Mouse (Mus musculus): ENCODE measurements around the gene Nrf1. TPM values are rescaled to one million over a fixed set of nuclear protein-coding genes. Genes with fewer than 3 reads are reported as not detected.

Gene Nrf1
- polyA plus RNA-seq, 1 experiment = 2.9 TPM

GRCm38 (mm10) chr6:30062544-30062943 is 14.8 kb downstream of the Nrf1 start:
- H3K9me3 ChIP-seq (ENCODE audit: control insufficient read depth, low read length) = no peaks in the 10 kb centered on the region
- H3K27me3 ChIP-seq (ENCODE audit: control insufficient read depth) = no peaks in the 10 kb centered on the region
- H3K4me3 ChIP-seq (replicated peaks) = no peak overlapping the region
- H3K4me1 ChIP-seq (ENCODE audit: control insufficient read depth) = peaks cover 6% of the 10 kb centered on the region
- peaks cover 16% of the 10 kb centered on the region for H3K36me3 ChIP-seq (ENCODE audit: control insufficient read depth)
- TF ChIP-seq TAL1 (IDR thresholded peaks at IDR 0.05; ENCODE audit: low read length) (no peak), GATA1 (IDR thresholded peaks at IDR 0.05; ENCODE audit: low read length) (no peak)

GRCm38 (mm10) chr6:30065369-30065768 is 17.6 kb downstream of the Nrf1 start:
- Histone ChIP-seq H3K4me1 (ENCODE audit: control insufficient read depth) (peaks cover 6% of the 10 kb centered on the region), H3K4me3 (replicated peaks) (no peak overlapping the region), H3K27me3 (ENCODE audit: control insufficient read depth) (no peaks in the 10 kb centered on the region), H3K9me3 (ENCODE audit: control insufficient read depth, low read length) (no peaks in the 10 kb centered on the region), H3K36me3 (ENCODE audit: control insufficient read depth) (peaks cover 16% of the 10 kb centered on the region)
- TF ChIP-seq TAL1 (IDR thresholded peaks at IDR 0.05; ENCODE audit: low read length) (no peak), GATA1 (IDR thresholded peaks at IDR 0.05; ENCODE audit: low read length) (no peak)

GRCm38 (mm10) chr6:30066746-30067145 is 19.0 kb downstream of the Nrf1 start:
- no peaks in the 10 kb centered on the region for H3K27me3 ChIP-seq (ENCODE audit: control insufficient read depth)
- H3K4me1 ChIP-seq (ENCODE audit: control insufficient read depth) = peaks cover 4% of the 10 kb centered on the region
- H3K4me3 ChIP-seq (replicated peaks) = no peak overlapping the region
- peaks cover 19% of the 10 kb centered on the region for H3K36me3 ChIP-seq (ENCODE audit: control insufficient read depth)
- no peak for TF ChIP-seq TAL1 (IDR thresholded peaks at IDR 0.05; ENCODE audit: low read length)
- TF ChIP-seq GATA1 (IDR thresholded peaks at IDR 0.05; ENCODE audit: low read length) = no peak
- no peaks in the 10 kb centered on the region for H3K9me3 ChIP-seq (ENCODE audit: control insufficient read depth, low read length)

- Histone ChIP-seq H3K36me3 (ENCODE audit: control insufficient read depth) (peaks cover 5% of the 10 kb centered on the region), H3K4me3 (replicated peaks) (no peak overlapping the region), H3K27me3 (ENCODE audit: control insufficient read depth) (no peaks in the 10 kb centered on the region), H3K9me3 (ENCODE audit: control insufficient read depth, low read length) (no peaks in the 10 kb centered on the region), H3K4me1 (ENCODE audit: control insufficient read depth) (peaks cover 12% of the 10 kb centered on the region)
- TF ChIP-seq TAL1 (IDR thresholded peaks at IDR 0.05; ENCODE audit: low read length) = no peak
- TF ChIP-seq GATA1 (IDR thresholded peaks at IDR 0.05; ENCODE audit: low read length) = no peak
Measured at GRCm38 (mm10) chr6:30072476-30072875, 24.7 kb downstream of the Nrf1 start.

- Histone ChIP-seq H3K9me3 (ENCODE audit: control insufficient read depth, low read length) (no peaks in the 10 kb centered on the region), H3K4me1 (ENCODE audit: control insufficient read depth) (peaks cover 12% of the 10 kb centered on the region), H3K27me3 (ENCODE audit: control insufficient read depth) (no peaks in the 10 kb centered on the region), H3K4me3 (replicated peaks) (no peak overlapping the region), H3K36me3 (ENCODE audit: control insufficient read depth) (peaks cover 4% of the 10 kb centered on the region)
- TF ChIP-seq GATA1 (IDR thresholded peaks at IDR 0.05; ENCODE audit: low read length) = no peak
- TF ChIP-seq TAL1 (IDR thresholded peaks at IDR 0.05; ENCODE audit: low read length) = no peak
Measured at GRCm38 (mm10) chr6:30078938-30079529, 31.2 kb downstream of the Nrf1 start.

GRCm38 (mm10) chr6:30081339-30081738 is 33.6 kb downstream of the Nrf1 start:
- Histone ChIP-seq H3K36me3 (ENCODE audit: control insufficient read depth) (peaks cover 4% of the 10 kb centered on the region), H3K27me3 (ENCODE audit: control insufficient read depth) (no peaks in the 10 kb centered on the region), H3K9me3 (ENCODE audit: control insufficient read depth, low read length) (no peaks in the 10 kb centered on the region), H3K4me1 (ENCODE audit: control insufficient read depth) (peaks cover 5% of the 10 kb centered on the region), H3K4me3 (replicated peaks) (no peak overlapping the region)
- TF ChIP-seq GATA1 (IDR thresholded peaks at IDR 0.05; ENCODE audit: low read length) (no peak), TAL1 (IDR thresholded peaks at IDR 0.05; ENCODE audit: low read length) (no peak)

- Histone ChIP-seq H3K36me3 (ENCODE audit: control insufficient read depth) (peaks cover 6% of the 10 kb centered on the region), H3K9me3 (ENCODE audit: control insufficient read depth, low read length) (no peaks in the 10 kb centered on the region), H3K27me3 (ENCODE audit: control insufficient read depth) (no peaks in the 10 kb centered on the region), H3K4me3 (replicated peaks) (no peak overlapping the region), H3K4me1 (ENCODE audit: control insufficient read depth) (peaks cover 14% of the 10 kb centered on the region)
- no peak for TF ChIP-seq TAL1 (IDR thresholded peaks at IDR 0.05; ENCODE audit: low read length)
- TF ChIP-seq GATA1 (IDR thresholded peaks at IDR 0.05; ENCODE audit: low read length) = no peak
Measured at GRCm38 (mm10) chr6:30083307-30083706, 35.5 kb downstream of the Nrf1 start.

- Histone ChIP-seq H3K4me3 (replicated peaks) (no peak overlapping the region), H3K9me3 (ENCODE audit: control insufficient read depth, low read length) (no peaks in the 10 kb centered on the region), H3K36me3 (ENCODE audit: control insufficient read depth) (peaks cover 22% of the 10 kb centered on the region), H3K27me3 (ENCODE audit: control insufficient read depth) (no peaks in the 10 kb centered on the region), H3K4me1 (ENCODE audit: control insufficient read depth) (peaks cover 21% of the 10 kb centered on the region)
- TF ChIP-seq TAL1 (IDR thresholded peaks at IDR 0.05; ENCODE audit: low read length) (no peak), GATA1 (IDR thresholded peaks at IDR 0.05; ENCODE audit: low read length) (no peak)
Measured at GRCm38 (mm10) chr6:30085351-30085750, 37.6 kb downstream of the Nrf1 start.

GRCm38 (mm10) chr6:30091221-30091620 is 43.4 kb downstream of the Nrf1 start:
- Histone ChIP-seq H3K9me3 (ENCODE audit: control insufficient read depth, low read length) (no peaks in the 10 kb centered on the region), H3K36me3 (ENCODE audit: control insufficient read depth) (peaks cover 78% of the 10 kb centered on the region), H3K4me1 (ENCODE audit: control insufficient read depth) (peaks cover 17% of the 10 kb centered on the region), H3K27me3 (ENCODE audit: control insufficient read depth) (no peaks in the 10 kb centered on the region), H3K4me3 (replicated peaks) (no peak overlapping the region)
- TF ChIP-seq GATA1 (IDR thresholded peaks at IDR 0.05; ENCODE audit: low read length) (no peak), TAL1 (IDR thresholded peaks at IDR 0.05; ENCODE audit: low read length) (no peak)

- peaks cover 91% of the 10 kb centered on the region for H3K36me3 ChIP-seq (ENCODE audit: control insufficient read depth)
- H3K9me3 ChIP-seq (ENCODE audit: control insufficient read depth, low read length) = no peaks in the 10 kb centered on the region
- no peaks in the 10 kb centered on the region for H3K27me3 ChIP-seq (ENCODE audit: control insufficient read depth)
- H3K4me1 ChIP-seq (ENCODE audit: control insufficient read depth) = peaks cover 12% of the 10 kb centered on the region
- no peak overlapping the region for H3K4me3 ChIP-seq (replicated peaks)
- TF ChIP-seq TAL1 (IDR thresholded peaks at IDR 0.05; ENCODE audit: low read length) (no peak), GATA1 (IDR thresholded peaks at IDR 0.05; ENCODE audit: low read length) (no peak)
Measured at GRCm38 (mm10) chr6:30092816-30093215, 45.0 kb downstream of the Nrf1 start.

All from erythroblast, embryonic 14.5 days (primary cell).